Mouse (Mus musculus) heart, adult 18-20 months (tissue): Measurements from ENCODE around the gene Ahcyl2. TPM values are rescaled to one million over a fixed set of nuclear protein-coding genes. Genes with fewer than 3 reads are reported as not detected.
"Not testable (repeated sequence)": the region's sequence is repeated elsewhere in the genome, so short reads cannot be mapped to it uniquely, and the experiment has no call there.

ENCODE experiments used
- DNase-seq, 2 experiments: peaks; one replicate each; pipeline ENCODE4 v3.0.0; 2021 to 2022; ENCODE audit warnings: mixed read lengths in 1 of 2
- total RNA-seq, 2 experiments: library from RNA; stranded (reverse); gene quantifications; 2 replicates each; pipeline ENCODE4 v1.2.3; 2021

Ahcyl2 gene
- total RNA-seq, 2 experiments from 2014 or later: 21.8 to 24.2 TPM

GRCm38 (mm10) chr6:29815634-29816033 is 47.8 kb downstream of the Ahcyl2 start:
- no peak for DNase-seq

GRCm38 (mm10) chr6:29816371-29816770 is 48.6 kb downstream of the Ahcyl2 start:
- DNase-seq: not testable (repeated sequence)

GRCm38 (mm10) chr6:29819309-29819708 is 51.5 kb downstream of the Ahcyl2 start:
- peak; percentile 27 to 60 for DNase-seq

- no peak for DNase-seq
These were observed 52.5 kb downstream of the Ahcyl2 start for GRCm38 (mm10) chr6:29820314-29820713.

- no peak for DNase-seq
These were observed 53.1 kb downstream of the Ahcyl2 start for GRCm38 (mm10) chr6:29820926-29821325.

- DNase-seq: no peak
These were observed 54.0 kb downstream of the Ahcyl2 start for GRCm38 (mm10) chr6:29821770-29822169.

GRCm38 (mm10) chr6:29825302-29825701 is 57.5 kb downstream of the Ahcyl2 start:
- DNase-seq: no peak

- no peak for DNase-seq
These were observed 59.8 kb downstream of the Ahcyl2 start for GRCm38 (mm10) chr6:29827291-29828242.

GRCm38 (mm10) chr6:29828574-29829234 is 60.9 kb downstream of the Ahcyl2 start:
- no peak for DNase-seq

- DNase-seq: no peak
These were observed 64.5 kb downstream of the Ahcyl2 start for GRCm38 (mm10) chr6:29832356-29832755.

- DNase-seq: no peak
These were observed 65.3 kb downstream of the Ahcyl2 start for GRCm38 (mm10) chr6:29833117-29833516.

- DNase-seq: peak in 1 of 2 experiments; percentile 45
These were observed 65.9 kb downstream of the Ahcyl2 start for GRCm38 (mm10) chr6:29833568-29834255.

GRCm38 (mm10) chr6:29835543-29836177 is 67.8 kb downstream of the Ahcyl2 start:
- no peak for DNase-seq

GRCm38 (mm10) chr6:29837579-29837978 is 69.8 kb downstream of the Ahcyl2 start:
- DNase-seq: no peak

- no peak for DNase-seq
These were observed 70.7 kb downstream of the Ahcyl2 start for GRCm38 (mm10) chr6:29838531-29838930.

GRCm38 (mm10) chr6:29840008-29840407 is 72.2 kb downstream of the Ahcyl2 start:
- no peak for DNase-seq

- DNase-seq: no peak
These were observed 73.7 kb downstream of the Ahcyl2 start for GRCm38 (mm10) chr6:29841461-29841860.

GRCm38 (mm10) chr6:29847643-29848166 is 79.9 kb downstream of the Ahcyl2 start:
- no peak for DNase-seq

- no peak for DNase-seq
These were observed 81.0 kb downstream of the Ahcyl2 start for GRCm38 (mm10) chr6:29848808-29849207.

GRCm38 (mm10) chr6:29850096-29850495 is 82.3 kb downstream of the Ahcyl2 start:
- DNase-seq: no peak

GRCm38 (mm10) chr6:29850747-29851146 is 82.9 kb downstream of the Ahcyl2 start:
- no peak for DNase-seq

- DNase-seq: no peak
These were observed 84.1 kb downstream of the Ahcyl2 start for GRCm38 (mm10) chr6:29851873-29852272.
